In genomic region chr11:88030836-88031235, GRCm38 (mm10) we compare ENCODE assay signal across 25 mouse cellular contexts. TPM values are rescaled to one million over a fixed set of nuclear protein-coding genes. Genes with fewer than 3 reads are reported as not detected.
A peak's percentile ranks its signal among the peaks of the same experiment; 100 is the strongest.
DNase-seq lines count a peak whose midpoint lies in the region; ATAC-seq and TF ChIP-seq lines count a peak whose summit lies in the region.
"Had no signal": no experiment of that assay in that cellular context is flagged by ENCODE, and none has a peak within 500 bp of the region (broad histone marks: within the 10 kb centered on the region; RNA-seq: fewer than 3 reads in every experiment).

No protein-coding gene starts in this region.

- no peaks in the 10 kb centered on the region; the same call in 1 of the 2 replicates for H3K36me3 ChIP-seq in heart, adult 2 months (ENCODE audit: control insufficient read depth, insufficient read depth, low read length)
- H3K36me3 ChIP-seq in heart, embryonic 12.5 days, result no peaks in the 10 kb centered on the region
- no peaks in the 10 kb centered on the region for H3K36me3 ChIP-seq in liver, adult 2 months (ENCODE audit: control insufficient read depth, insufficient read depth, low read length)
- no peaks in the 10 kb centered on the region for H3K36me3 ChIP-seq in liver, embryonic 11.5 days (ENCODE audit: control insufficient read depth, insufficient read depth, low read length)
- H3K36me3 ChIP-seq: intestine, embryonic 15.5 days; limb, embryonic 13.5 days had no signal

- WGBS in heart, adult 2 months, result 61% methylated on average over 2 of the region's 2 CpGs
- WGBS in heart, embryonic 12.5 days, result 59% methylated on average over 2 of the region's 2 CpGs
- WGBS in liver, adult 2 months, result 22% methylated on average over 2 of the region's 2 CpGs
- 80% methylated on average over 2 of the region's 2 CpGs for WGBS in liver, embryonic 11.5 days

- H3K9me3 ChIP-seq in heart, embryonic 12.5 days (replicated peaks), result no peaks in the 10 kb centered on the region
- H3K9me3 ChIP-seq in liver, embryonic 11.5 days (ENCODE audit: control insufficient read depth, low read length), result no peaks in the 10 kb centered on the region
- H3K9me3 ChIP-seq: intestine, embryonic 15.5 days; limb, embryonic 13.5 days had no signal

- TF ChIP-seq CTCF in heart, adult 2 months (IDR thresholded peaks at IDR 0.05), result no peak
- no peak for TF ChIP-seq CTCF in liver, adult 2 months (IDR thresholded peaks at IDR 0.05; ENCODE audit: low read depth, low read length)

- TF ChIP-seq EP300 in heart, adult 2 months (IDR thresholded peaks at IDR 0.05; ENCODE audit: insufficient read depth, low read depth, low read length), result no peak

- H3K27ac ChIP-seq in heart, adult 2 months, result 0 out of 2 replicates have a peak overlapping the region, but pooled peaks have one; percentile 12
- no peak overlapping the region for H3K27ac ChIP-seq in heart, embryonic 12.5 days (ENCODE audit: poor library complexity, severe bottlenecking)
- H3K27ac ChIP-seq in liver, adult 2 months (replicated peaks; ENCODE audit: insufficient read depth, low read depth, low read length), result no peak overlapping the region
- no peak overlapping the region for H3K27ac ChIP-seq in liver, embryonic 11.5 days (ENCODE audit: low read depth, low read length)
- H3K27ac ChIP-seq: intestine, embryonic 15.5 days; limb, embryonic 13.5 days; liver, embryonic 14.5 days had no signal

- H3K9ac ChIP-seq in heart, adult 2 months (ENCODE audit: low read depth, low read length), result no peak overlapping the region
- no peak overlapping the region for H3K9ac ChIP-seq in heart, embryonic 12.5 days
- H3K9ac ChIP-seq in liver, adult 2 months (ENCODE audit: low read depth, low read length), result no peak overlapping the region
- H3K9ac ChIP-seq in liver, embryonic 11.5 days (ENCODE audit: low read depth, low read length), result no peak overlapping the region
- H3K9ac ChIP-seq: forebrain, postnatal 0 days; intestine, embryonic 15.5 days; limb, embryonic 13.5 days; liver, embryonic 14.5 days; lung, embryonic 14.5 days had no signal

- no peak overlapping the region for H3K4me2 ChIP-seq in heart, embryonic 12.5 days
- H3K4me2 ChIP-seq in liver, embryonic 11.5 days, result no peak overlapping the region
- H3K4me2 ChIP-seq: intestine, embryonic 15.5 days; limb, embryonic 13.5 days; lung, embryonic 14.5 days; midbrain, embryonic 11.5 days had no signal

- intact Hi-C loops in heart, adult 2 months (cut with DNase I), result no loop called here

- DNase-seq in adrenal gland, postnatal 10 days, result peak; percentile 40
- no peak for DNase-seq in adrenal gland, adult 2 months
- DNase-seq in heart, adult 2 months, result peak in 1 of 2 experiments; percentile 24
- peak; percentile 71 for DNase-seq in liver, adult 2 months (ENCODE audit: extremely low read depth, low read depth, low spot score)
- no peak for DNase-seq in liver, embryonic 11.5 days (ENCODE audit: low spot score)
- no peak for DNase-seq in lung, postnatal 36 days
- DNase-seq: adrenal gland, adult 8-10 months; cerebellum, adult 11 months; cerebellum, adult 9-10 months; cerebellum, postnatal 36 days; forebrain, postnatal 0 days; gastrocnemius, postnatal 10 days; heart, postnatal 14 days; lung, embryonic 14.5 days; lung, postnatal 14 days; right cerebral cortex, postnatal 25 days; thymus, postnatal 14 days had no signal

- no peak for ATAC-seq in heart, embryonic 12.5 days (ENCODE audit: insufficient number of reproducible peaks, low FRiP score)
- no peak for ATAC-seq in liver, embryonic 11.5 days (replicated peaks; ENCODE audit: low FRiP score)
- ATAC-seq in megakaryocyte-erythroid progenitor cell, adult 5-6 weeks (replicated peaks; ENCODE audit: low FRiP score, low TSS enrichment, poor library complexity, severe bottlenecking), result no peak
- ATAC-seq: forebrain, postnatal 0 days; hindbrain, embryonic 16.5 days; intestine, embryonic 15.5 days; midbrain, embryonic 16.5 days had no signal

- no peak overlapping the region for H3K4me3 ChIP-seq in heart, adult 2 months
- H3K4me3 ChIP-seq in heart, embryonic 12.5 days, result no peak overlapping the region
- no peak overlapping the region for H3K4me3 ChIP-seq in liver, adult 2 months (ENCODE audit: insufficient read depth, low read depth, low read length)
- no peak overlapping the region for H3K4me3 ChIP-seq in liver, embryonic 11.5 days (ENCODE audit: low read depth, low read length)
- H3K4me3 ChIP-seq: intestine, embryonic 15.5 days; limb, embryonic 13.5 days had no signal

- H3K4me1 ChIP-seq in heart, adult 2 months (ENCODE audit: control insufficient read depth, insufficient read depth, low read length), result peaks cover 2% of the 10 kb centered on the region
- peaks cover 12% of the 10 kb centered on the region for H3K4me1 ChIP-seq in heart, embryonic 12.5 days (replicated peaks)
- 0 out of 2 replicates have a peak, but pooled peaks cover 2% of the 10 kb centered on the region for H3K4me1 ChIP-seq in liver, adult 2 months (ENCODE audit: control insufficient read depth, insufficient read depth, low read length)
- no peaks in the 10 kb centered on the region for H3K4me1 ChIP-seq in liver, embryonic 11.5 days (replicated peaks; ENCODE audit: control insufficient read depth, insufficient read depth, low read length)
- H3K4me1 ChIP-seq: intestine, embryonic 15.5 days had no signal

- no peaks in the 10 kb centered on the region for H3K79me2 ChIP-seq in heart, adult 2 months (replicated peaks; ENCODE audit: control insufficient read depth, insufficient read depth, low read length)
- no peaks in the 10 kb centered on the region for H3K79me2 ChIP-seq in liver, adult 2 months (ENCODE audit: control insufficient read depth, insufficient read depth, low read length)

- TF ChIP-seq POLR2A in heart, adult 2 months (IDR thresholded peaks at IDR 0.05; ENCODE audit: insufficient read depth, low read depth, low read length), result no peak
- TF ChIP-seq POLR2A in liver, adult 2 months (IDR thresholded peaks at IDR 0.05; ENCODE audit: extremely low read depth, insufficient read depth, low read length), result no peak

- H3K27me3 ChIP-seq in heart, adult 2 months (ENCODE audit: control insufficient read depth, insufficient read depth, low read length), result no peaks in the 10 kb centered on the region
- H3K27me3 ChIP-seq in heart, embryonic 12.5 days (replicated peaks), result no peaks in the 10 kb centered on the region
- H3K27me3 ChIP-seq in liver, adult 2 months (ENCODE audit: control insufficient read depth, insufficient read depth, low read length), result no peaks in the 10 kb centered on the region
- no peaks in the 10 kb centered on the region; the same call in 1 of the 2 replicates for H3K27me3 ChIP-seq in liver, embryonic 11.5 days (replicated peaks; ENCODE audit: control insufficient read depth, insufficient read depth, low read length)
- H3K27me3 ChIP-seq: intestine, embryonic 15.5 days; limb, embryonic 13.5 days had no signal

RNA-seq across cellular contexts. Expression of gene Srsf1, which starts 16.3 kb away (rescaled TPM):
- 100 to 1,000 TPM; 198 to 256 TPM for total RNA-seq in adrenal gland, postnatal 10 days (2021)
- 100 to 1,000 TPM; 179 to 252 TPM for total RNA-seq in adrenal gland, adult 2 months (2021)
- polyA plus RNA-seq in adrenal gland, adult 2 months (2012; rRNA removed), result 210 and 224 TPM in 2 replicates
- 10 to 100 TPM; 99.5 to 99.7 TPM for total RNA-seq in heart, adult 2 months (2021)
- polyA plus RNA-seq in heart, adult 2 months (2012; rRNA removed), result 39.3 and 86.5 TPM in 2 replicates
- 254 and 260 TPM in 2 replicates for polyA plus RNA-seq in heart, embryonic 12.5 days (2016; fragmentation: Nextera tagmentation; extraction: Ambion mirVana)
- total RNA-seq in liver, adult 2 months (2014; rRNA removed), result 72.0 and 84.0 TPM in 2 replicates
- 33.4 and 44.1 TPM in 2 replicates for polyA plus RNA-seq in liver, adult 2 months (2012; rRNA removed)
- polyA plus RNA-seq in liver, embryonic 11.5 days (2014; fragmentation: Nextera tagmentation; extraction: Ambion mirVana), result 323 and 337 TPM in 2 replicates
- 304 and 315 TPM in 2 replicates for total RNA-seq in megakaryocyte-erythroid progenitor cell, adult 5-6 weeks (2014; fragmentation: Nextera tagmentation)
- 750 and 793 TPM in 2 replicates for total RNA-seq in megakaryocyte-erythroid progenitor cell, adult 5-6 weeks (2017)

RNA-seq across cellular contexts. Expression of gene Vezf1, which starts 37.2 kb away (rescaled TPM):
- 10 to 100 TPM; 37.8 to 41.3 TPM for total RNA-seq in adrenal gland, postnatal 10 days (2021)
- 10 to 100 TPM; 48.3 to 52.4 TPM for total RNA-seq in adrenal gland, adult 2 months (2021)
- polyA plus RNA-seq in adrenal gland, adult 2 months (2012; rRNA removed), result 13.5 and 14.6 TPM in 2 replicates
- 10 to 100 TPM; 37.9 to 49.8 TPM for total RNA-seq in heart, adult 2 months (2021)
- 22.6 and 34.5 TPM in 2 replicates for polyA plus RNA-seq in heart, adult 2 months (2012; rRNA removed)
- 27.3 and 29.3 TPM in 2 replicates for polyA plus RNA-seq in heart, embryonic 12.5 days (2016; fragmentation: Nextera tagmentation; extraction: Ambion mirVana)
- total RNA-seq in liver, adult 2 months (2014; rRNA removed), result 5.8 and 6.6 TPM in 2 replicates
- 3.6 and 3.8 TPM in 2 replicates for polyA plus RNA-seq in liver, adult 2 months (2012; rRNA removed)
- polyA plus RNA-seq in liver, embryonic 11.5 days (2014; fragmentation: Nextera tagmentation; extraction: Ambion mirVana), result 21.7 and 24.0 TPM in 2 replicates
- total RNA-seq in megakaryocyte-erythroid progenitor cell, adult 5-6 weeks (2014; fragmentation: Nextera tagmentation), result 30.9 and 35.9 TPM in 2 replicates
- 14.2 and 24.7 TPM in 2 replicates for total RNA-seq in megakaryocyte-erythroid progenitor cell, adult 5-6 weeks (2017)

RNA-seq across cellular contexts. Expression of gene Dynll2, which starts 43.5 kb away (rescaled TPM):
- total RNA-seq in adrenal gland, postnatal 10 days (2021), result 100 to 1,000 TPM; 124 to 136 TPM
- total RNA-seq in adrenal gland, adult 2 months (2021), result 100 to 1,000 TPM; 158 to 251 TPM
- polyA plus RNA-seq in adrenal gland, adult 2 months (2012; rRNA removed), result 168 and 197 TPM in 2 replicates
- 100 to 1,000 TPM; 361 to 396 TPM for total RNA-seq in heart, adult 2 months (2021)
- polyA plus RNA-seq in heart, adult 2 months (2012; rRNA removed), result 225 and 357 TPM in 2 replicates
- 21.4 and 22.5 TPM in 2 replicates for polyA plus RNA-seq in heart, embryonic 12.5 days (2016; fragmentation: Nextera tagmentation; extraction: Ambion mirVana)
- 24.8 and 36.9 TPM in 2 replicates for total RNA-seq in liver, adult 2 months (2014; rRNA removed)
- 112 and 145 TPM in 2 replicates for polyA plus RNA-seq in liver, adult 2 months (2012; rRNA removed)
- 17.7 and 19.4 TPM in 2 replicates for polyA plus RNA-seq in liver, embryonic 11.5 days (2014; fragmentation: Nextera tagmentation; extraction: Ambion mirVana)
- 18.4 and 30.2 TPM in 2 replicates for total RNA-seq in megakaryocyte-erythroid progenitor cell, adult 5-6 weeks (2014; fragmentation: Nextera tagmentation)
- total RNA-seq in megakaryocyte-erythroid progenitor cell, adult 5-6 weeks (2017), result 9.6 and 26.7 TPM in 2 replicates

Comparison
In these comparisons a context has a peak if more than half of its experiments do, and no peak if none do; other contexts are left out.
1. DNase-seq: peak in adrenal gland, postnatal 10 days (single experiment) and liver, adult 2 months (single experiment); none in adrenal gland, adult 2 months (single experiment), liver, embryonic 11.5 days (single experiment) and lung, postnatal 36 days (single experiment).